Mouse (Mus musculus) kidney, postnatal 0 days (tissue): ENCODE measurements around the gene Ryr3. TPM values are rescaled to one million over a fixed set of nuclear protein-coding genes. Genes with fewer than 3 reads are reported as not detected.

ENCODE experiments used
- ATAC-seq: fragments of 200-750 bp; cut with Nextera tagmentation; replicated peaks from 2 replicates; pipeline ENCODE4 v1.8.0; 2017; ENCODE audit warnings: low read depth, moderate number of reproducible peaks, moderate TSS enrichment, moderate library complexity; ENCODE audit not compliant: low FRiP score
- DNase-seq: peaks from one replicate; pipeline ENCODE4 v3.0.0-alpha.2; 2016; ENCODE audit warnings: low spot score
- H3K27ac ChIP-seq: fragments of 300-500 bp; sonication (generic); 2 replicates; pipeline ENCODE4 v1.5.1; 2014; ENCODE audit warnings: mild to moderate bottlenecking
- H3K27me3 ChIP-seq: fragments of 300-500 bp; sonication (generic); 2 replicates; pipeline ENCODE4 v1.6.1; 2014; ENCODE audit warnings: low read length, mixed read lengths; ENCODE audit not compliant: insufficient read depth
- H3K36me3 ChIP-seq: fragments of 300-500 bp; sonication (generic); 2 replicates; pipeline ENCODE4 v1.6.1; 2014; ENCODE audit warnings: low read length, mixed read lengths; ENCODE audit not compliant: insufficient read depth
- H3K4me1 ChIP-seq: fragments of 300-500 bp; sonication (generic); replicated peaks from 2 replicates; pipeline ENCODE4 v1.6.1; 2014; ENCODE audit warnings: antibody characterized with exemption, low read length, mixed read lengths; ENCODE audit not compliant: insufficient read depth
- H3K4me2 ChIP-seq: fragments of 300-500 bp; sonication (generic); 2 replicates; pipeline ENCODE4 v1.6.1; 2014; ENCODE audit warnings: mild to moderate bottlenecking, low read length, moderate library complexity, mixed read lengths
- H3K4me3 ChIP-seq: fragments of 300-500 bp; sonication (generic); replicated peaks from 2 replicates; pipeline ENCODE4 v1.5.1; 2014; ENCODE audit warnings: low read depth, low read length
- H3K9ac ChIP-seq: fragments of 300-500 bp; sonication (generic); 2 replicates; pipeline ENCODE4 v1.6.1; 2014; ENCODE audit warnings: low read depth, low read length
- H3K9me3 ChIP-seq: fragments of 300-500 bp; sonication (generic); replicated peaks from 2 replicates; pipeline ENCODE4 v1.6.1; 2016; ENCODE audit warnings: low read length, inconsistent platforms, mixed read lengths
- CTCF ChIP-seq: IDR thresholded peaks from 2 replicates; pipeline ENCODE4 v1.5.1; 2016; ENCODE audit warnings: antibody characterized with exemption, low read depth, mild to moderate bottlenecking, moderate library complexity
- WGBS: fragments of 180-500 bp; shearing (Covaris S2); extraction: QIAGEN DNeasy Blood & Tissue Kit; methylation state at CpG from one replicate; pipeline ENCODE4 v1.1.7; 2014; 5-methylcytosine and 5-hydroxymethylcytosine counted together
- polyA plus RNA-seq: library from polyadenylated mRNA; unstranded; fragments of >200 nt; fragmentation: Nextera tagmentation; extraction: Ambion mirVana; gene quantifications from 2 replicates; pipeline ENCODE4 v1.2.1, GENCODE M21; 2015

Ryr3 gene
- polyA plus RNA-seq = 0.22 and 0.34 TPM in 2 replicates

DNA sequence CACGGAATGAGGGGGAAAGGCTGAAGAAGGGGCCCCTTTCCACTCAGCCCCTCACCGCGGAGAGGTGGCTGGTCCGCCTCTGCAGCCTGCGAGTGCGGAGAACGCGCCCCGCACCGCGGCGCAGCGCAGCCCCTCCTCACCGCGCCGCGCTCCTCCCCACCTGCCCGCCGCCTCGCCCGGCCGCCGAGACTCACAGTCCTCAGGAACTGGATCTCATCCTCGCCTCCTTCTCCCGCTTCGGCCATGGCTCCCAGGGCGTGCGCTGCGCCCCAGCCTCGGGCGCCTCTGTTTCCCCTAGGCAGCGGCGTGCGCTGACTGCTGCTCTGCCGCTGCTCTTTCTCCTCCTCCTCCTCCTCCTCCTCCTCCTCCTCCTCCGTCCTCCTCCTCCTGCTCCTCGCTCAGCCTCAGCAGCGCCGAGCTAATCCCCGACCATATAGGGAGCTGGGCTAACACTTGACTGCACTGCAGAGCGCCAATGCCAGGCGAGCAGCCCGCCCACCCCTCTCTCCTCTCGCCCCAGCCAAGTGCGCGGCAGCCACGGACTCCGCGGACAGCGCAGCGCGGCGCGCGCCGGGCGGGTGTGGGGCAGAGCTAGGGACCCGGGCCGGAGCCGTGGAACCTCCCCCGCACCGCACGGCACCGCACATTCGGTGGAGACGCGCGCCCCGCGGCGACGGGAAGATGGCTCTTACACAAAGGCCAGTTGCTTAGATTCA, at the start of gene Ryr3:
Gene Ryr3 (minus strand): TSS at position 351 of the 716 bp plus-strand sequence.
- no peak for TF ChIP-seq CTCF
- no peaks in the 10 kb centered on the region for H3K36me3 ChIP-seq
- H3K27me3 ChIP-seq = peaks cover 9% of the 10 kb centered on the region; the same call in 1 of the 2 replicates
- peak within 1 kb of the TSS; percentile 81 for H3K4me2 ChIP-seq
- WGBS = under 1% methylated on average over 54 of the region's 72 CpGs
- no peaks in the 10 kb centered on the region for H3K9me3 ChIP-seq
- peak within 1 kb of the TSS; percentile 40 for H3K4me3 ChIP-seq
- no peak within 1 kb of the TSS for H3K9ac ChIP-seq
- ATAC-seq (peak; percentile 84), DNase-seq (peak; percentile 45)
- no peak within 1 kb of the TSS for H3K27ac ChIP-seq
- H3K4me1 ChIP-seq = 0 out of 2 replicates have a peak, but pooled peaks cover 2% of the 10 kb centered on the region

- no peaks in the 10 kb centered on the region for H3K9me3 ChIP-seq
- no peak for DNase-seq
- no peaks in the 10 kb centered on the region for H3K36me3 ChIP-seq
- no peak overlapping the region for H3K4me3 ChIP-seq
- TF ChIP-seq CTCF = no peak
- no peak overlapping the region for H3K27ac ChIP-seq
- ATAC-seq = no peak
- no peaks in the 10 kb centered on the region for H3K4me1 ChIP-seq
- no peak overlapping the region for H3K4me2 ChIP-seq
- no peaks in the 10 kb centered on the region for H3K27me3 ChIP-seq
- H3K9ac ChIP-seq = no peak overlapping the region
- WGBS = 64% methylated on average over 5 of the region's 5 CpGs
These were observed 22.0 kb upstream of the Ryr3 start for GRCm38 (mm10) chr2:113238871-113239270.

DNA sequence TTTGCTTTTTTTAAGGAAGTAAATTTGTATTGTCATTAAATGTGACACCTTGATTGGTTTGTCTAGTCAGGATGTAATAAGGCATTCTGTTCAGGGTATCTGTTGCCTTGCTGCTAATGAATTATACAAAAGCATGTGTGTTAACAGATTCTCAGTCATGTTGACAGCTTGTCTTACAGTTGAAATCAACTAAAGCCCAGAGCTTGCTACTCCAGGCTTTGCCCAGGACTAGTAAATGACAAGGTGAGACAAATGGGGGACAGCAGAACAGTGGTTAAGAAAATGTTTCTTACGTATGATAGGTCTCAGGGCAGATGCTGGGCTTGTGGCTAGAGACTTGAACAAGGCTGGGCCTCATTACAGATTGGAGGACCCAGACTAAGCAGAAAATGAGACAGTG, 20.1 kb upstream of the Ryr3 start:
- 78% methylated on average over 1 of the region's 1 CpGs for WGBS
- Histone ChIP-seq H3K4me3 (no peak overlapping the region), H3K4me1 (no peaks in the 10 kb centered on the region), H3K9ac (no peak overlapping the region), H3K4me2 (no peak overlapping the region), H3K27ac (no peak overlapping the region), H3K36me3 (no peaks in the 10 kb centered on the region), H3K27me3 (no peaks in the 10 kb centered on the region), H3K9me3 (no peaks in the 10 kb centered on the region)
- DNase-seq (no peak), ATAC-seq (no peak)
- TF ChIP-seq CTCF = no peak

- peak; percentile 84 for DNase-seq
These were observed 17.7 kb upstream of the Ryr3 start for GRCm38 (mm10) chr2:113234559-113234958.

DNA sequence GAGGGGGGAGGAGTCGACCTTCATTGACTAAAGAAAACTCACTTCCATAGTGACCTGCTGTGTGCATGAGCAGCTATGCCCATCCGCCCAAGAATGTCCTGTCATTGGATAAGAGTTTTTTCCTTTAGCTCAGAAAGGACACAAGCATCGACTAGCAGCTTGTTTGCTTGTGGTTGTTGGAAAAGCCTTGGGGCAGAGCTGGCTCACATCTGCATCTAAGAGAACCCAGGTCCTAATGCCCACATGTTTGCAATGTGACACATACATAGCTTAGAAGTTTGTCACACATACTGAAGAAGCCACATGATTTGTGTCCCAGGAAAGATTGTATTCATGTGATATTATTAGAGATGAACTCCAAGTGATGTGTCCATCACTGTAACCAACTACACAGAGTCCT, 16.5 kb upstream of the Ryr3 start:
- ATAC-seq (no peak), DNase-seq (no peak)
- TF ChIP-seq CTCF = no peak
- 38% methylated on average over 3 of the region's 3 CpGs for WGBS
- Histone ChIP-seq H3K36me3 (no peaks in the 10 kb centered on the region), H3K9me3 (no peaks in the 10 kb centered on the region), H3K4me2 (no peak overlapping the region), H3K4me3 (no peak overlapping the region), H3K9ac (no peak overlapping the region), H3K27me3 (no peaks in the 10 kb centered on the region), H3K27ac (no peak overlapping the region), H3K4me1 (no peaks in the 10 kb centered on the region)

More at GRCm38 (mm10) chr2:113234559-113234958, 17.7 kb upstream of the Ryr3 start:
- no peak overlapping the region for H3K27ac ChIP-seq
- peak; percentile 92 for TF ChIP-seq CTCF
- H3K4me3 ChIP-seq = no peak overlapping the region
- no peak overlapping the region for H3K4me2 ChIP-seq
- H3K27me3 ChIP-seq = no peaks in the 10 kb centered on the region
- H3K9ac ChIP-seq = no peak overlapping the region
- H3K9me3 ChIP-seq = no peaks in the 10 kb centered on the region
- no peaks in the 10 kb centered on the region for H3K4me1 ChIP-seq
- no peak for ATAC-seq
- WGBS = 22% methylated on average over 3 of the region's 3 CpGs
- no peaks in the 10 kb centered on the region for H3K36me3 ChIP-seq

- H3K27me3 ChIP-seq = peaks cover 9% of the 10 kb centered on the region; the same call in 1 of the 2 replicates
- WGBS = 3% methylated on average over 23 of the region's 23 CpGs
- no peak for DNase-seq
These were observed 671 bp downstream of the Ryr3 start for GRCm38 (mm10) chr2:113216105-113216745.

More at GRCm38 (mm10) chr2:113216105-113216745, 671 bp downstream of the Ryr3 start:
- H3K4me1 ChIP-seq = 0 out of 2 replicates have a peak, but pooled peaks cover 2% of the 10 kb centered on the region
- no peaks in the 10 kb centered on the region for H3K9me3 ChIP-seq
- H3K36me3 ChIP-seq = no peaks in the 10 kb centered on the region
- peak overlapping the region; percentile 81 for H3K4me2 ChIP-seq
- H3K27ac ChIP-seq = no peak overlapping the region
- no peak overlapping the region for H3K9ac ChIP-seq
- peak overlapping the region; percentile 40 for H3K4me3 ChIP-seq
- ATAC-seq = no peak
- no peak for TF ChIP-seq CTCF
